Mouse (Mus musculus): ENCODE measurements around the gene Tnpo1.

Gene Tnpo1

DNA sequence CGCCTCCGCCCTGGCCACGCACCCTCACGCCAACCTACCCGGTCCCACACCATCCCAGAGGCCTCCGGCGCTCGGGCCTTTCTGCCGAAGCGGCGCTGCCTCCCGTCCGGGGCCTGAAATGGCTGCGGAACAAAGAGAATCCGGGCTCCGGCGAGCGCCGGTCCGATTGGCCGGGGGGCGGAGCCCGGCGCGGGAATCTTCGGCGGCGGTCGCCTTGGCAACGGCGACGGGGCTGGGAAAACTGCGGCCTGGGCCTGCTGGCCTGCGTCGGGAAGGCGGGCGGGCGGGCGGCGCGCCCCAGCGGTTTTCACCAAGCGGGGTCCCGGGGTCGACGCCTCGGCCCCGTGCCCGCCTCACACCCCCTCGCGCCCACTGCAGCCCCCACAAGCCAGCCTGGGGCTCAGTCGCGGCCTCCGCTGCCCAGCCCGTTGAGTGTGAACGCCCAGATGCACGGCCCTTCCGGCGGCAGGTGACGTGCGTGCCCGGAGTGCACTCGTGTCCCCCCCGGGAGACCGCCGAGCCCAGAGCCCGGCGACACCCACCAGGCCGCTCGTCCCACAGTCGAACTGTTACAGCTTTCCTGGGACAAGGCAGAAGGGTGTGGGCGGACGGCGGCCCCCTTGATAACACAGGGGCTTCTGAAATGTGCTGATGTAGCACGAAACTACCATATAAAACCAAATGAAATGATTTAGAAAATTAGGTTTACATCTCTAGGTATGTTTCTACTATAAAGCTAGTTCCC lies at the start of gene Tnpo1:
Tnpo1 (minus strand) TSS at position 172 of the 745 bp plus-strand sequence.
- in situ Hi-C loops (cut with MboI; ENCODE audit: low sequenced_read_pairs) = no loop called here

DNA sequence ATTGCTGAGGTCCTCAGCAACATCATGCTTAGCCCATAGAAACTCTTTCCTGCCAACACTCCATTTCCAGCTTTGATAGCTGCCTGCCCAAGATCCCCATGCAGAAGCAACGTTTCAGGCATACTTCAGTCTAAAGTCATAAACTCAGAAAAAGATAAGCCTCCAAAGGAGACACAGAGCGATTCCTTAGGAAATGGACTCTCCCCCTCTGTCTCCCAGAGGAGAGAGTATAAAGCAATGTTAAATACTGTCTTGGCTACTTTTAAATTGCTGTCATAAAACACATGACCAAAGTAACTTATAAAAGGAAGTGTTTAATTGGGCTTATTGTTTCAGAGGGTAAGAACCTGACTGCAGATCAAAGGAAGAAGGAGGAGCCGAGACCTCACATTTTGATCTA lies 45.9 kb upstream of the Tnpo1 start:
- in situ Hi-C loops (cut with MboI; ENCODE audit: low sequenced_read_pairs) = no loop called here

DNA sequence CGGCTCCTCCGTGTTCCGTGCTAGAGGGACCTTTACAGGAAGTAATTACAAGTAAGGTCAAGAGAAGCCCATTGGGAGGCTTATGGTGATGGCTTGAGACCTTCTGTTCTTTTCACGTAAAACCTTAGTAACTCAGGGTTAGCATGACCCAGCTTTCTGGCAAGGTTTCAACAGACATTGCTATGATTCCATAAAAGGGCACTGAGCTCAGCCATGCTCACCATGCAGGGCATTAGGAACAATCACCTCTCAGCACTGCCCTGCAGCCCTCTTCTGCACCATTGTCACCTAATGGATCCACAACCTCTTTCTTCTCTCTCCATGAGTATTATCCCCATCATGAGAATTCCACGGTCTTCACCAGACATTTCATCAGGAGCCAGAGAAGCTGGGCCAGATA lies 45.5 kb upstream of the Tnpo1 start:
- in situ Hi-C loops (cut with MboI; ENCODE audit: low sequenced_read_pairs) = no loop called here

DNA sequence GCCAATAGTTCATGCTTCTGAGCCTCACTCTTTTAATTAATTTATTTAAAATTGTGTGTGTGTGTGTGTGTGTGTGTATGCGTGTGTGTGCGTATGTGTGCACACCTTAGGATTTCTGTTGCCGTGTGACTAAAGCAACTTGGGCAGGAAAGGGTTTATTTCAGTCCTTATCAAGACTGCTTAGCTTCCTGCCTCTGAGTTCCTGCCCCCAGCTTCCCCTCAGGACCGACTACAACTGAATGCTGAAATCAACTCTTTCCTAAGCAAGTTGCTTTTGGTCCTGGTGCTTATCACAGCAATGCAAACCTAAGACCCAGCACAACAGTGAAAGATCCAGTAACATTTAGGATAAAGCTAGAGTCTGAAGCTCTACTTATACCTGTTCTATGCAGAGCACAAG lies 42.3 kb upstream of the Tnpo1 start:
- in situ Hi-C loops (cut with MboI; ENCODE audit: low sequenced_read_pairs) = no loop called here

DNA sequence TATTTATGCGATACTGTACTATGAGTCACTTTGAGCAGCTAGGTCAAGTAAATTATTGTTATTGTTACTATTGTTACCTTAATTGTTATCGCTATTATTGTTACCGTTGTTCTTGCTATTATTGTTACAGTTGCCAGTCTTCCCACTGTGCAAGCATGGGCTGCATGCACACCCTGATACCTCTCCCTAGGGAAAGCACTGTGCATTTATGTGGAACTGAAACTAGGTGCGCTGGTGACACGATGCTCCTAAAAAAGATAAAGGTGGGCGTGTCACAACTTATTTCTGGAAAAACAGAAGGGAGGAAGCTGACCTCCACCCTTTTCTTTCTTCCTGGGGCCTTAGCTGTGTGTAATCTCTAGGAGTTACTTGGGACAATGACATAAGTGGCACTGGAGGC lies 41.8 kb upstream of the Tnpo1 start:
- in situ Hi-C loops (cut with MboI; ENCODE audit: low sequenced_read_pairs) = no loop called here

DNA sequence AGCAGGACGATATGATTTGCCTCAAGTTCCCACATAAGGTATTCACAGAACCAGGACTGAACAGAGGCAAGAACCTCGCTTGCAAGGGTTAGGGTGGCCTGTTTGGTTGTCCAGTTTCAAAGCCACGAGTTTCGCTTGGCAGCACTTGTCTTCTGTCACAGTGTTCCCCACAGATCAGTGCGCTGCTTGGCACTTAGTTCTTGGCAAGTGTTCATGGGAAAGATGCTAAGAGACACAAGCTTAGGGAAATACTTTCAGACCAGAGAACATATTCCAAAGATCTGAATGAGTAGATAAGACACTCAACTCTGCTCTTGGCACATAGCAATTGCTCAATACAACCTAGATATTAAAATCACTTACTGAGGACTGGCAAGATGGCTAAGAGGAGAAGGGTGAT lies 40.4 kb upstream of the Tnpo1 start:
- in situ Hi-C loops (cut with MboI; ENCODE audit: low sequenced_read_pairs) = no loop called here

DNA sequence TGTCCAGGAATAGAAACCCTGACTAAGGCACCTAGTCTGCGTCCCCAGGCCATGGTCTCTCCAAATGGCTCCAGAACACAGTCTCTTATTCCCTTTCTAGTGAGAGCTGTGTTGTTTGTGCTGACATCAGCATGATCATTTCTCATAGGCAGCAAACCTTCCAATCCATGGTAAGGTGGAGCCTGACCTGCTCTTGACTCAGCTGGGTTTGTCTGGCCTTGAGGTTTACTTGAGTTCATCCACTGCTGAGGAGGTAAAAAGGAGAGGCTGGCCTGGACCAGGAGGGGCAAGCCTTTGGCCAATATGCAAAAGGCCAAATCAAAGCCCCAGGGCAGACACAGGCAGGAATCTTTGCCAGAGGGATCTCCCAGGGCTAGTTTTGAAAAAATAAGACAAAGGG lies 37.4 kb upstream of the Tnpo1 start:
- in situ Hi-C loops (cut with MboI; ENCODE audit: low sequenced_read_pairs) = no loop called here

DNA sequence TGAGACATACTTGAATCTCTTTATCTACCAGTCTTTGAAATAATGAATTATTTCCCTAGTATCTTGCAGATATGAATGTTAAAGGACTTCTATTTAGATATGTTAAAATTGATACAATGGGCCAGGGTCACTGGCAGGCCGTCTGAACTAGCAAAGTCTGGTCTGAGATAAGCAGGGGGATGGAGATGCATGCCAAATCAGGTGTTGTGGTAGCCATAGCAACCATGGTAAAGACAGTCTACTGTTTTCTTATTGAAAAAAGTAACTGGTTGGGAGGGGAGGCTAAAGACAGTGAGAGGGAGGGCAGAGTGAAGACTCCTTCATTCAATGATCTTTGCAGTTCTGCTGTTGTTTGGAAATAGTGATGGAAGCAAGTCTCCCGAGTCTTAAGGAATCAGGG lies 32.0 kb upstream of the Tnpo1 start:
- in situ Hi-C loops (cut with MboI; ENCODE audit: low sequenced_read_pairs) = no loop called here

DNA sequence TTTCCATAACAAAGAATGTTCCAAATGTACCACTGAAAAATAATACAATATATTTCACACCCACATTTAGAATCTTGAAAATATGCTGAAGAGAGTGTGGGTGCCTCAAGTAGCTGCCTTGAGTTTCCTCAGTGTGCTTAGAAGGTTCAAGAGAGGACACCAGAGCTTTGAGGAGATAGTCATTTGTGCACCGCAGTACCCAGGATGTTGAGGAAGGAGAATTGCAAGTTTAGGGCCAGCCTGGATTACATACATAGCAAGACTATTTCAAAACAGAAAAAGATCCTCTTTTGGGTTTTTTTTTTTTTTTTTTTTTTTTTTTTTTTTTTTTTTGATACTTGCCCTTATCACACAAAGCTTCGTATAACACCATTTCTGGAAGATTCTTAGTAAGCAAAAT lies 30.0 kb upstream of the Tnpo1 start:
- in situ Hi-C loops (cut with MboI; ENCODE audit: low sequenced_read_pairs) = no loop called here

DNA sequence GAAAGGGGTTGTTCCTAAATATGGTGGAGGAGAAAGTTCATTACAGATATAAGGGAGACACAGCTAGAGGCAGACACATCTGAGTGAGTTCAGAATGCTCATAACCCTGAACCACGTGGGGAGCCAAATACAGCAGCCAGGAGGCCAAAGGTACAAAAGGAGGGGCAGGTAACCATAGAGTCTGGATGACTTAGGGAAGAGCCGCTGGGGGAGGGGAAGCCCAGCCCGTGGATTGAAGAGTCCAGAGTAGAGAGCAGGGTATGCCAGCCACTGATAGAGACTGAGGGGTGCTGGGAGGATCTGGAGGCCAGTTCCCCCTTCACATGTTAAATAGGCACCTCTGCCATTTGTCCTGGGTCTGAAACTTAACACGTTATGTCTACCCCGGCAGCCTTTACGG lies 29.5 kb upstream of the Tnpo1 start:
- in situ Hi-C loops (cut with MboI; ENCODE audit: low sequenced_read_pairs) = no loop called here

DNA sequence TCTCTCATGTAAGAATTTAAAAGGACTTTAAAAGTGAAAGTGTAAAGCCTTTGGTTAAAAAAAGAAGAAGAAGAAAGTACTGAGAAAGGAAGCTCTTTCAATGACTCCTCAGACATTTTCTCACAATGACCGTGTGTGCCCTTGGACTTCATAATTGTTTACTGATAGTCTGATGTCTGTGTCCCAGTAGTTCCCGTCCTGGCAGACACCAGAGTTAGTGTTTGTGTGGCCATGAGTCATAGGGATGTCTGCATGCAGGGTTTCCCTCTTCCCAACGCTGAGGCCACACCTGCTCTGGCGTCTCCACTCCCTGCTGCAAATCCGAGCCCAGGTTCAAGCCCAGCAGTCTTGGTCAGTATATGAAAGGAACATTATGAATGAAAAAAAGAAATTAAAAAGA lies 29.0 kb upstream of the Tnpo1 start:
- in situ Hi-C loops (cut with MboI; ENCODE audit: low sequenced_read_pairs) = no loop called here

DNA sequence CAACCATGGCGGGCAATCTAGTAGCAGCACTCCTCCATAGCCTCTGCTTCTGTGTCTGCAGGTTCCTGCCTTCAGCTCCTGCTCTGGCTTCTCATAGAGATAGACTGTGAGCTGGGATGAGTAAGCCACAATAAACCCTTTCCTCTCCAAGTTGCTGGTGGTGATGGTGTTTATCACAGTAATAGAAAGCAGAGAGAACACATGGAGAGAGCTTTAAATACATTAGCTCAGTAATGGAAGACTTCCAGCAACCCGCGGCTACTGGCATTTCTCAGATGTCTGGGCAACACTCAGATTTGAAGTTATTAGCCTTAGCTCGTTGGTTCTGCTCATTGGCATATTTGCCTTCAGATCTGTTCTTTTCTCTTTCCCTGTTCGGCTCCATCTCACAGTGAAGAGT lies 27.6 kb upstream of the Tnpo1 start:
- in situ Hi-C loops (cut with MboI; ENCODE audit: low sequenced_read_pairs) = no loop called here

DNA sequence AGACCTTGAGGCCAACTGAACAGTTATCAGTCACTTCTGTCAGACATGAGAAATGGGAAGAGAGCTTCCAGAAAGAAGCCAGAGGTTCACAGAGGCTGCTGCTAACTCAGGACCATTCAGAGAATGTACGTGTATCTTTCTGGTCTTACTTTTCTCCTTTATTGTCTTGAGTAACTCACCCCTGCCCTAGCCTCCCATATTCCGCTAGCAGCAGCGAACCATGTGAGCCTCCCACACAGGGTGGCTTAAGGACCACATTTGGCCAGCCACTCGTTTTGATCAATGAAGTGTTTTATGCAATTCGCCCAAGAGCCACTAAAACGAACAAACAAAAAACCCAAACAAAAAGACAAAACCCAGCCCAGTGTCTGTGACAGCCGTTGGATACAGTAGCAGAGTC lies 25.8 kb upstream of the Tnpo1 start:
- in situ Hi-C loops (cut with MboI; ENCODE audit: low sequenced_read_pairs) = no loop called here

DNA sequence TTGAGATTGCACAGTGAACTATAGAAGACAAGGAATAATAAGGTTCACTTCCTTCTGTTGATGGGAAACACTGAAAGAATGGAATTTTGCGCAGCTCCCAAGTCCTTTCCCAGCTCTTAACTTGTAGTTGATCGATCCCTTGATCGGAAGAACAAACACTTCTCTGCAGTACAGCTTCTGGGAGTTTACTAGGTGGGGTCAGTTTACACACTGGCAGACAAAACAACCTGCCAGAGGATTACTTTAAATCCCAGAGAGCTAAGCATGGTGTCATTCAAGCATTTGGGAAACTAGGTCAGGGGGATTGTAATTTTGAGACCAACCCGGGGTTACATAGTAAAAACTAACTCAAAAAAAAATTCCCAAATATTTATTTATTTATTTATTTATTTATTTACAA lies 22.0 kb upstream of the Tnpo1 start:
- in situ Hi-C loops (cut with MboI; ENCODE audit: low sequenced_read_pairs) = no loop called here

DNA sequence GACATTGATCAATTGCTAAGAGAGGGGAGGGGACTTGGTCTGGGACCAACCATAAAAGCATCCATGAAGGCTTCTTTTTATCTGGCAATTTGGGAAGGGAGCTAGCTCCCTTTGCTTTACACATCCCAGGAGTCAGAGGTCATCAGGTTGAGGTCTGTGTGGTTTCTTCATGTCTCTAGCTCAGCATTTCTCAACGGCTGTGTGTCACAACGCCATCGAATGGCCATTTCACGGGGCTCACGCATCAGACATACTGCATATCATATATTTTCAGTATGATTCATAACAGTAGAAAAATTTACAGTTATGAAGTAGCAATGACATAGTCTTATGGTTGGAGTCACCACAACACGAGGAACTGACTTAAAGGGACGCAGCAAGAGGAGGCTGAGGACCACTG lies 20.2 kb upstream of the Tnpo1 start:
- in situ Hi-C loops (cut with MboI; ENCODE audit: low sequenced_read_pairs) = no loop called here

DNA sequence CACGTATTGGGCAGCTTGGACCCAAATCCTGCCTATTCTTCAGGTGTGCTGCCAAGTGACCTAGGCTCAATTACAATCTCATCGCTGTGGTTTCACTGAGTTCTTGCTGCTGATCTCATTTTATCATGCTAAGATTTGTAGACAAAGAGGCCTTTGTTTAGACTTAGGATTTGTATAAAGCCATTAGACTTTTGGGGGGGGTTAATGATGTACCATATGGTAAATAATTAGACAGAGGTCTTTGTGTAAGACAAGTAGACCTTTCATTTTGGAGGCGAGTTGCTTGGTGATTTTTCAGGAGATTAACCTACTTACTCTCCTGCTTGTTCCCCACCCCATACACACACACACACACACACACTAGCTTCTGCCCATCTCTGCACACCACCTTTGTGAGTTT lies 19.7 kb upstream of the Tnpo1 start:
- in situ Hi-C loops (cut with MboI; ENCODE audit: low sequenced_read_pairs) = no loop called here

DNA sequence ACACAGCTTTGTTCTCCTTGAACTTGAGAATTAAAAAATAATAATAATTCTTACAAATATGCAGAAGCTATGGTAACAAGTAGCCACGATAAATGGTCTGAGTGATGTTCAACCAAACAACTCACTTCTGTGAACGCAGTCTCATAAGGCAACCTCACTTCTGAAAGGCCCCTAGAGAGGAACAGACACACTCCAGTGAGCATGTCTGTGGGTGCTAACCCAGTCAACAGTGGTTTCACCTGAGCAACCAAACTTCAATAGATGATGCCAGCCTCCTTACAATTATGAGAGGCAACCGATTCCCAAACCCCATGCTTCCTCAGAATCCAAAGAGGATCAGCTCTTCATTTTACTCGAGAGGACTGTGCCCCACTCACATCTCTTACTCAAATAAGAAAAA lies 19.2 kb upstream of the Tnpo1 start:
- in situ Hi-C loops (cut with MboI; ENCODE audit: low sequenced_read_pairs) = no loop called here

DNA sequence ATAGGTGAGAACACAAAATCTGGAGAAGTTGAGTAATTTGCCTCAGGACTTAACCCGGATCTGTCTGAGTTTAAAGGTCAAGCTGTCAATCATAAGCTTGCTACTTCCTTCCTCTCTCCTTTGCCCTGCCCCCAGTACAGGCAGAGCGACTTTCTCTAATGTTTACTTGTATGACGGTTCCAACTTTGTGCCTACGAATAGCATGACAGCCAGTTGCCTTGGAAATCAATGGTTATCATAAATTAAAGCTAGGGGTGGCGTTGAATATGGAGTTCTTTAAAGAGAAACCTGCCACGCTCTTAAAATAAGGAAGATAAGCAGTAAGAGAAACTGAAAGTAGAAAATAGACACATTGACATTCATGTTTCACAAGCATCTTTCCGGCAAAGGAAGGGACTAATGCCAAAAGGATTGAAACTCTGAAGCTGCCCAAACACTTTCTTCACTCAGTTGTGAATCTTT lies 18.5 kb upstream of the Tnpo1 start:
- in situ Hi-C loops (cut with MboI; ENCODE audit: low sequenced_read_pairs) = no loop called here

DNA sequence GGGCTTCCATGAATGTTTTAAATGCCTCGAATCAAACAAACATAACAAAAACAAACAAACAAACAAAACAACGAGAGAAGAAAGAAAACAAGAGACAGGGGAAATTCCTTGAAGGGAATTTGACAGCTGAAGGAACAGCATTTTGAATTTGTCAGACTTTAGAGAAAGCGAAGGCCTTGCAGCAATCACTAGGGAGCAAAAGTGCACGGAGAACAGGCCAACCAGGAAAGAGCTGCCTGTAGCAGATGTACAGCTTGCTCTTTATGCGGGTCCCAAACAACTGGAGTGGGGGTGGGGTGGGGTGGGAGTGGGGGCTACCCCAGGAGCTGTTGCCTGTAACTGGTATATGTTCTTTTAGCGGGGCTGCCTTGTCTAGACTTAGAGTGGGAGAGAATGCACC lies 16.2 kb upstream of the Tnpo1 start:
- in situ Hi-C loops (cut with MboI; ENCODE audit: low sequenced_read_pairs) = no loop called here

DNA sequence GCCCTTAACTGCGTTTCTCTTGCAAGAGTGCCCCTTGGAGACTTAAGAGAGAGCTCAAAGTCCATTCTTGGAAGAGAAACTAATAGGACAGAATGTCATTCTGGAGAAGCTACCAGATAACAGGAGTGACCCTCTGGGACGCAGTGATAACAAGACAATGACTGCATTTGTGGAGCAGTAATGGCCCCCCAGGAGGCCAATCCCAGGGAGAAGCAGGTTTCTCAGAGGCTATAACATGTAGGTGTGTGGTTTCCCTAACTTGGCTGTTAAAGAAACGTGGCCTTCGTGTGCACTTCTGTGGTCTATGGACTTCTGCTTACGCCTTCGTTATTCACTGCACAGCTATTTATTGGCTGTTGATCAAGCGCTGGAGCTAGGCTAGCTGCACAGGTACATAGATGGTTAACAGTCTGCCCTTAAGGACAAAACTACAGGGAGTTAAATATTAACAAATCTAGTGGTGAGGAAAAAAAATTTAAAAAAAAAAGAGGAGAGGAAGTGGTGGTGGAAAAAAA lies 15.7 kb upstream of the Tnpo1 start:
- in situ Hi-C loops (cut with MboI; ENCODE audit: low sequenced_read_pairs) = no loop called here

DNA sequence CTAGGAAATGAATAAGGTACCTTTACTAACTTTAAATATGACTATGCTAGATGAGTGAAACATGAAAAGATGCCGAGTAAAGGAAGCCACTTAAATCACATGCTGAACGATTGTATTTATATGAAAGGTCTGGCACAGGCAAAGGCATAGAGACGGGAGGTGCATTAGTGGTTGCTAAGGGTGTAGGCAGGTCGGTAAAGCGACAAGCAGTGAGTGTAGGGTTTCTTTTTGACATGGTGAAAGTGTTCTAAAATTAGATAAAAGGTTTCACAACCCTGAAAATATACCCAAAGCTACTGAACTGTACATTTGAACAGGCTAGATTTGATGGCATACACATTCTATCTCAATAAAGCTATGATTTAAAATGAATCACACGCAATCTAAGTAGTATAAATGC lies 10.9 kb upstream of the Tnpo1 start:
- in situ Hi-C loops (cut with MboI; ENCODE audit: low sequenced_read_pairs) = no loop called here

DNA sequence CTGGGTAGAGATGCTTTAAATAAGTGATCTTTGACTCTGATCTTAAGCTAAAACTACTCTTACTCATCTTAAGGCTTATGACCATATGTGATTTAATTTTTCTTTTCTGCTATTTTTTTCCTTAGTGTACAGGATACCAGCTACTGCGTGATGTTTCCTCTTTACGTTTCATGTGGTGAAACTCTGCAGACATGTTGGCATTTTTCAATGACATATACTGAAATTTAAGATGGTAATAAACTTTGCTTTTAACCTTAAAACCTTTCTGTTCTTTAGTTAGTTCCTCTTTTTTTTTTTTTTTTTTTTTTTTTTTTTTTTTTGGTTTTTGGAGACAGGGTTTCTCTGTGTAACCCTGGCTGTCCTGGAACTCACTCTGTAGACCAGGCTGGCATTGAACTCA lies 2.7 kb upstream of the Tnpo1 start:
- in situ Hi-C loops (cut with MboI; ENCODE audit: low sequenced_read_pairs) = no loop called here

DNA sequence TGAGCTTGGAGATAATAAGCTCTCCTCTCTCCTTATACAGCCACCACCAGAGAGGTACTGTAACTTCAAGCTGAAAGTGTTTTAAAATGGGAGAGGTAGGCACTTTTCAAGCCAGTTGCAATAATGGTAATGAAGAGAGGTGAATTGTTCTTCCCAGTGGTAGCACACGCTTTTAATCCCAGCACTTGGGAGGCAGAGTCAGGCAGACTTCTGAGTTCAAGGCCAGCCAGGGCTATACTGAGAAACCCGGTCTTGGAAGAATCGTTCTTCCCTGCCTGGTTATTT lies 716 bp upstream of the Tnpo1 start:
- in situ Hi-C loops (cut with MboI; ENCODE audit: low sequenced_read_pairs) = no loop called here

Data from CH12F3 (cell line).